In genomic region chr5:120696865-120697264, GRCm38 (mm10) we compare ENCODE assay signal across 22 mouse cellular contexts. TPM values are rescaled to one million over a fixed set of nuclear protein-coding genes. Genes with fewer than 3 reads are reported as not detected.
A peak's percentile ranks its signal among the peaks of the same experiment; 100 is the strongest.
DNase-seq lines count a peak whose midpoint lies in the region; ATAC-seq and TF ChIP-seq lines count a peak whose summit lies in the region.
"Had no signal": no experiment of that assay in that cellular context is flagged by ENCODE, and none has a peak within 500 bp of the region (broad histone marks: within the 10 kb centered on the region; RNA-seq: fewer than 3 reads in every experiment).

No protein-coding gene starts in this region.

- no peak for TF ChIP-seq CTCF in cerebellum, adult 2 months (IDR thresholded peaks at IDR 0.05; ENCODE audit: borderline replicate concordance, insufficient read depth, low read depth, low read length)
- TF ChIP-seq CTCF in kidney, adult 2 months (conservative IDR thresholded peaks at IDR 0.05; ENCODE audit: insufficient read depth, insufficient read length, low read depth, low read length) = no peak

- WGBS in cerebellum, adult 2 months = 80% methylated on average over 4 of the region's 4 CpGs
- 59% methylated on average over 4 of the region's 4 CpGs for WGBS in intestine, embryonic 16.5 days
- 66% methylated on average over 4 of the region's 4 CpGs for WGBS in kidney, adult 2 months

- H3K4me3 ChIP-seq in cerebellum, adult 2 months (replicated peaks; ENCODE audit: insufficient read depth, low read depth, low read length) = no peak overlapping the region
- H3K4me3 ChIP-seq in ES-E14 (ENCODE audit: insufficient read depth in 1 of 2, low read depth in 1 of 2, low read length in 2 of 2, poor library complexity in 1 of 2, severe bottlenecking in 1 of 2) = no peak overlapping the region
- no peak overlapping the region for H3K4me3 ChIP-seq in intestine, embryonic 16.5 days (ENCODE audit: low read length)
- no peak overlapping the region for H3K4me3 ChIP-seq in kidney, adult 2 months (ENCODE audit: insufficient read depth, low read depth, low read length)
- H3K4me3 ChIP-seq: embryonic facial prominence, embryonic 13.5 days; forebrain, embryonic 15.5 days; hindbrain, embryonic 12.5 days; limb, embryonic 13.5 days; liver, embryonic 13.5 days; midbrain, embryonic 15.5 days had no signal

- in situ Hi-C loops in ES-E14 (cut with MboI; ENCODE audit: low sequenced_read_pairs in 2 of 2, unreplicated experiment in 2 of 2) = no loop called here

- 0 out of 2 replicates have a peak, but pooled peaks have one; percentile 16 for ATAC-seq in monocyte, adult 5-6 weeks (replicated peaks; ENCODE audit: insufficient number of reproducible peaks, low FRiP score, low TSS enrichment, poor library complexity, severe bottlenecking)
- ATAC-seq in intestine, embryonic 16.5 days = no peak
- ATAC-seq: forebrain, embryonic 15.5 days; intestine, postnatal 0 days had no signal

- TF ChIP-seq POLR2A in cerebellum, adult 2 months (IDR thresholded peaks at IDR 0.05; ENCODE audit: borderline replicate concordance, insufficient read depth, low read length) = no peak
- TF ChIP-seq POLR2A in kidney, adult 2 months (IDR thresholded peaks at IDR 0.05; ENCODE audit: low read depth, low read length) = no peak

- H3K27me3 ChIP-seq in cerebellum, adult 2 months (ENCODE audit: control insufficient read depth, insufficient read depth, low read length) = no peaks in the 10 kb centered on the region
- H3K27me3 ChIP-seq in intestine, embryonic 16.5 days (replicated peaks; ENCODE audit: control insufficient read depth, insufficient read depth, low read length) = peaks cover 43% of the 10 kb centered on the region
- H3K27me3 ChIP-seq in kidney, adult 2 months (replicated peaks; ENCODE audit: control insufficient read depth, insufficient read depth, low read length) = no peaks in the 10 kb centered on the region

- H3K27ac ChIP-seq in cerebellum, adult 2 months (ENCODE audit: insufficient read depth, low read length) = no peak overlapping the region
- no peak overlapping the region for H3K27ac ChIP-seq in ES-E14 (ENCODE audit: insufficient read depth, low read depth, low read length, poor library complexity, severe bottlenecking)
- no peak overlapping the region for H3K27ac ChIP-seq in intestine, embryonic 16.5 days (ENCODE audit: low read length)
- H3K27ac ChIP-seq in kidney, adult 2 months (ENCODE audit: insufficient read depth, low read depth, low read length) = no peak overlapping the region
- H3K27ac ChIP-seq: embryonic facial prominence, embryonic 13.5 days; forebrain, embryonic 15.5 days; hindbrain, embryonic 12.5 days; limb, embryonic 13.5 days; liver, embryonic 13.5 days; midbrain, embryonic 15.5 days; stomach, postnatal 0 days had no signal

- no peak overlapping the region for H3K4me2 ChIP-seq in intestine, embryonic 16.5 days (ENCODE audit: low read depth, low read length)
- H3K4me2 ChIP-seq: embryonic facial prominence, embryonic 13.5 days; forebrain, embryonic 15.5 days; hindbrain, embryonic 12.5 days; limb, embryonic 13.5 days; liver, embryonic 13.5 days; lung, embryonic 14.5 days; midbrain, embryonic 15.5 days had no signal

- H3K36me3 ChIP-seq in ES-E14 (ENCODE audit: control insufficient read depth, insufficient read depth, low read length, poor library complexity, severe bottlenecking) = no peaks in the 10 kb centered on the region
- no peaks in the 10 kb centered on the region for H3K36me3 ChIP-seq in intestine, embryonic 16.5 days (ENCODE audit: control insufficient read depth, insufficient read depth, low read length)
- H3K36me3 ChIP-seq in kidney, adult 2 months (ENCODE audit: control insufficient read depth, insufficient read depth, low read length) = no peaks in the 10 kb centered on the region
- H3K36me3 ChIP-seq: liver, embryonic 13.5 days had no signal

- peak; percentile 38 for DNase-seq in cerebellum, adult 9-11 months
- DNase-seq in cerebellum, adult 2 months = no peak
- peak; percentile 80 for DNase-seq in CD4-positive, CD25-positive, alpha-beta regulatory T cell, adult 2 months (ENCODE audit: low read depth, low spot score)
- DNase-seq in ES-E14 (ENCODE audit: low read depth, low spot score) = peak; percentile 83
- no peak for DNase-seq in kidney, adult 2 months
- no peak for DNase-seq in retina, postnatal 1 day
- DNase-seq: adrenal gland, postnatal 10 days; gastrocnemius, postnatal 36 days; liver, embryonic 13.5 days; lung, embryonic 14.5 days; lung, postnatal 36 days; right cerebral cortex, adult 18-20 months had no signal

- no peak overlapping the region for H3K9ac ChIP-seq in ES-E14 (ENCODE audit: insufficient read depth, low read depth, low read length, poor library complexity, severe bottlenecking)
- no peak overlapping the region for H3K9ac ChIP-seq in intestine, embryonic 16.5 days (ENCODE audit: low read depth, low read length)
- H3K9ac ChIP-seq: forebrain, embryonic 15.5 days; hindbrain, embryonic 12.5 days; limb, embryonic 13.5 days; liver, embryonic 13.5 days; lung, embryonic 14.5 days; midbrain, embryonic 15.5 days had no signal

- H3K4me1 ChIP-seq in cerebellum, adult 2 months (ENCODE audit: control insufficient read depth, insufficient read depth, low read length) = peaks cover 66% of the 10 kb centered on the region
- H3K4me1 ChIP-seq in ES-E14 (ENCODE audit: control insufficient read depth in 2 of 2, insufficient read depth in 2 of 2, low read length in 2 of 2, poor library complexity in 1 of 2) = peaks cover 0 to 21% of the 10 kb centered on the region in 2 experiments; a peak in 3 of 4 replicates
- peaks cover 4% of the 10 kb centered on the region; the same call in 1 of the 2 replicates for H3K4me1 ChIP-seq in intestine, embryonic 16.5 days (ENCODE audit: control insufficient read depth, insufficient read depth, low read length)
- no peaks in the 10 kb centered on the region for H3K4me1 ChIP-seq in kidney, adult 2 months (ENCODE audit: control insufficient read depth, insufficient read depth, low read length)
- H3K4me1 ChIP-seq: liver, embryonic 13.5 days had no signal

- no peaks in the 10 kb centered on the region for H3K9me3 ChIP-seq in ES-E14 (ENCODE audit: control insufficient read depth, insufficient read depth, low read depth, low read length)
- H3K9me3 ChIP-seq in intestine, embryonic 16.5 days (ENCODE audit: control insufficient read depth, low read length) = no peaks in the 10 kb centered on the region
- H3K9me3 ChIP-seq: embryonic facial prominence, embryonic 13.5 days; forebrain, embryonic 15.5 days; hindbrain, embryonic 12.5 days; limb, embryonic 13.5 days; liver, embryonic 13.5 days; midbrain, embryonic 15.5 days had no signal

TF ChIP-seq in ES-E14, 5 proteins besides CTCF, POLR2A, EP300 and RAD21:
- TF ChIP-seq HCFC1 (IDR thresholded peaks at IDR 0.05; ENCODE audit: borderline replicate concordance, insufficient read depth, low read length) (no peak), CHD2 (IDR thresholded peaks at IDR 0.05; ENCODE audit: low read depth, low read length) (no peak), MAFK (IDR thresholded peaks at IDR 0.05; ENCODE audit: insufficient read depth, low read depth, low read length) (no peak), ZC3H11A (IDR thresholded peaks at IDR 0.05; ENCODE audit: borderline replicate concordance, low read depth, low read length) (no peak), ZNF384 (IDR thresholded peaks at IDR 0.05; ENCODE audit: low read depth, low read length) (no peak)
TF ChIP-seq in ES-E14: peak in this region for 0.

RNA-seq across cellular contexts. Expression of gene Dtx1, which starts 14.9 kb away (rescaled TPM):
- polyA plus RNA-seq in cerebellum, adult 2 months (2012; rRNA removed) = 123 and 127 TPM in 2 replicates
- total RNA-seq in ES-E14 (2012; rRNA removed) = 13.6 and 29.4 TPM in 2 replicates
- total RNA-seq in monocyte, adult 5-6 weeks (2017) = 5.4 to 12.1 TPM (median 8.1 TPM) in 3 replicates
- polyA plus RNA-seq in intestine, embryonic 16.5 days (2015; fragmentation: Nextera tagmentation; extraction: Ambion mirVana) = 2.2 and 3.0 TPM in 2 replicates
- polyA plus RNA-seq in kidney, adult 2 months (2012; rRNA removed) = 1.5 and 4.4 TPM in 2 replicates

RNA-seq across cellular contexts. Expression of gene Rasal1, which starts 48.3 kb away (rescaled TPM):
- polyA plus RNA-seq in cerebellum, adult 2 months (2012; rRNA removed) = 24.7 and 30.5 TPM in 2 replicates
- total RNA-seq in ES-E14 (2012; rRNA removed) = 3.5 and 6.9 TPM in 2 replicates
- total RNA-seq in monocyte, adult 5-6 weeks (2017) = 0.48 to 0.49 TPM in 2 of 3 replicates, not detected in the other
- 1.8 and 1.9 TPM in 2 replicates for polyA plus RNA-seq in intestine, embryonic 16.5 days (2015; fragmentation: Nextera tagmentation; extraction: Ambion mirVana)
- 2.3 and 3.4 TPM in 2 replicates for polyA plus RNA-seq in kidney, adult 2 months (2012; rRNA removed)
- total RNA-seq: gastrocnemius, postnatal 36 days; megakaryocyte-erythroid progenitor cell, adult 5-6 weeks had no signal
- polyA plus RNA-seq: lung, embryonic 14.5 days had no signal

RNA-seq across cellular contexts. Expression of gene Oas2, which starts 52.8 kb away (rescaled TPM):
- 0.41 and 0.80 TPM in 2 replicates for polyA plus RNA-seq in cerebellum, adult 2 months (2012; rRNA removed)
- 0.85 and 1.3 TPM in 2 replicates for total RNA-seq in ES-E14 (2012; rRNA removed)
- 2.2 to 8.7 TPM (median 5.3 TPM) in 3 replicates for total RNA-seq in monocyte, adult 5-6 weeks (2017)
- 0.23 and 0.29 TPM in 2 replicates for polyA plus RNA-seq in intestine, embryonic 16.5 days (2015; fragmentation: Nextera tagmentation; extraction: Ambion mirVana)
- polyA plus RNA-seq in kidney, adult 2 months (2012; rRNA removed) = 3.5 and 5.5 TPM in 2 replicates

Comparison
In these comparisons a context has a peak if more than half of its experiments do, and no peak if none do; other contexts are left out.
1. DNase-seq: peak in cerebellum, adult 9-11 months (single experiment), CD4-positive, CD25-positive, alpha-beta regulatory T cell, adult 2 months (single experiment) and ES-E14 (single experiment); none in cerebellum, adult 2 months (0 of 2), kidney, adult 2 months (single experiment) and retina, postnatal 1 day (single experiment).
2. RNA of gene Dtx1, which starts 14.9 kb away (polyA plus RNA-seq): 123 to 127 TPM in cerebellum, adult 2 months; 1.5 to 4.4 TPM in kidney, adult 2 months and 2.2 to 3.0 TPM in intestine, embryonic 16.5 days; every median in the first group is over 10 times any median in the second.